Mouse (Mus musculus) MEL (cell line): ENCODE measurements around the gene Phf12.

ENCODE experiments used
- CHD1 ChIP-seq: IDR thresholded peaks from 2 replicates; pipeline ENCODE4 v1.6.1; 2012; ENCODE audit warnings: low read depth, mild to moderate bottlenecking, inconsistent platforms, low read length, improper control_type of control experiment
- CTCF ChIP-seq, 3 experiments: IDR thresholded peaks in 2 of 3; conservative IDR thresholded peaks in 1 of 3; 2 replicates each; pipeline ENCODE4 v1.5.1; 2011 to 2012; ENCODE audit warnings: low read length in 3 of 3, low read depth in 2 of 3, mild to moderate bottlenecking in 2 of 3, improper control_type of control experiment in 1 of 3, inconsistent platforms in 1 of 3, mixed read lengths in 1 of 3, moderate library complexity in 1 of 3; ENCODE audit not compliant: control insufficient read depth in 1 of 3, insufficient read depth in 1 of 3, poor library complexity in 1 of 3, severe bottlenecking in 1 of 3
- HCFC1 ChIP-seq: IDR thresholded peaks from 2 replicates; pipeline ENCODE4 v1.6.1; 2012; ENCODE audit warnings: low read depth, mild to moderate bottlenecking, inconsistent platforms, low read length, improper control_type of control experiment, moderate library complexity
- MAFK ChIP-seq: IDR thresholded peaks from 2 replicates; pipeline ENCODE4 v1.6.1; 2011; ENCODE audit warnings: low read depth, mild to moderate bottlenecking, low read length, improper control_type of control experiment, borderline replicate concordance
- NELFE ChIP-seq: IDR thresholded peaks from 2 replicates; pipeline ENCODE4 v1.6.1; 2011; ENCODE audit warnings: low read depth, low read length, improper control_type of control experiment
- POLR2A ChIP-seq, 2 experiments: IDR thresholded peaks; 2 replicates each; pipeline ENCODE4 v1.6.1; 2011 to 2012; ENCODE audit warnings: low read length in 2 of 2, mild to moderate bottlenecking in 2 of 2, control low read depth in 1 of 2, improper control_type of control experiment in 1 of 2, low read depth in 1 of 2, moderate library complexity in 1 of 2; ENCODE audit not compliant: control insufficient read depth in 1 of 2, insufficient read depth in 1 of 2, poor library complexity in 1 of 2
- RAD21 ChIP-seq: IDR thresholded peaks from 2 replicates; pipeline ENCODE4 v1.6.1; 2011; ENCODE audit warnings: mild to moderate bottlenecking, low read depth, low read length, improper control_type of control experiment
- TBP ChIP-seq: IDR thresholded peaks from 2 replicates; pipeline ENCODE4 v1.8.0; 2011; ENCODE audit warnings: low read depth, low read length, improper control_type of control experiment
- ZNF384 ChIP-seq: IDR thresholded peaks from 2 replicates; pipeline ENCODE4 v1.6.1; 2012; ENCODE audit warnings: low read depth, mild to moderate bottlenecking, inconsistent platforms, low read length, improper control_type of control experiment

DNA sequence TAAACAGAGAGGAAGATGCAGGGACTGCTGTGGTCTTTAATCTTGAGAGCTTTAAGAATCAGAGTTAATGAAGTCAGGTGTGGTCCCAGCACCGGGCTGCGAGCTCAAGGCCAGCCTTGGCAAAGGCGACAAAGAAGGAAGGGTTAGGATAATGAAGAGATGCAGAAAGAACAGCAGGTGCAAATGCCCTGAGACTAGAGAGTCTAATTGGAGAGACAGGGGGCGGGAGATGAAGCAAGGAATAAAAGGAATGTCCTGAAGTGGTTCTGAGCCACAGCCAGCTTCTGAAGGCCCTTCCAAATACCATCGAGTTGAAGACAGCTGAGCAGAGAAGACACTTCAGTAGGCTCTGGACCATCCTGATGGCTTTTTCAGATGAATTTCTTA lies 50.2 kb downstream of the Phf12 start:
- TF ChIP-seq CTCF (IDR thresholded peaks at IDR 0.05 in 2 of 3, conservative IDR thresholded peaks at IDR 0.05 in 1 of 3; ENCODE audit: control insufficient read depth in 1 of 3, insufficient read depth in 1 of 3, low read depth in 2 of 3, low read length in 3 of 3, poor library complexity in 1 of 3, severe bottlenecking in 1 of 3) (no peak), RAD21 (no peak), POLR2A (IDR thresholded peaks at IDR 0.05; ENCODE audit: control insufficient read depth in 1 of 2, insufficient read depth in 1 of 2, low read depth in 1 of 2, low read length in 2 of 2, poor library complexity in 1 of 2) (no peak), HCFC1 (no peak), TBP (no peak), MAFK (no peak), NELFE (no peak), ZNF384 (no peak), CHD1 (no peak)
